Mouse (Mus musculus) heart, postnatal 25 days (tissue): ENCODE measurements at regions not wholly inside any gene's neighbourhood (a gene's known extent, or its start where the extent isn't known, plus 50 kb on each side); places are given as distances from the start of the nearest gene placed in this dataset.

ENCODE experiments used
- DNase-seq: peaks from one replicate; pipeline ENCODE4 v3.0.0; 2022; ENCODE audit warnings: low spot score
- intact Hi-C: fragments of 180-260 bp; cut with DNase I; formaldehyde crosslinking; loops from one replicate; pipeline ENCODE4 v1.15.1; 2025

DNA sequence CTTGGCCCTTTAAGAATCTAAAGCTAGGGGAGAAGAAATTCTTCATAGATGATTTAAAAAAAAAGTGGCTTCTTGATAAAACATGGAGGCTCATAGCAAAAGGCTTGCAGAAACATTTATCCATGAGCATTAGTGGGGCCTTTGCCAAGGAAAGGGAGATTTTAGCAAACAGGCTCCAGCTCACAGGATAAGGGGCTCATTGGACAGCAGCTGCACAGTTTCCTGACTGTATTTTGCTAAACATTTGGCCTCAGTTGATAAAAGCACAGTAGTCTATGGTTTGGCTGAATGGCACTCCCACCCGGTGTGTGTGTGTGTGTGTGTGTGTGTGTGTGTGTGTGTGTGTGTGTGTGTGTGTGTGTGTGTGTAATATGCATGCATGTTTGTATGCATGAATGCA, 228.2 kb upstream of the Ank start:
- no peak for DNase-seq
- intact Hi-C loops = loop anchor here (5.0 kb wide), 1 partner anchor 616 kb away; no protein-coding TSS in a partner anchor

DNA sequence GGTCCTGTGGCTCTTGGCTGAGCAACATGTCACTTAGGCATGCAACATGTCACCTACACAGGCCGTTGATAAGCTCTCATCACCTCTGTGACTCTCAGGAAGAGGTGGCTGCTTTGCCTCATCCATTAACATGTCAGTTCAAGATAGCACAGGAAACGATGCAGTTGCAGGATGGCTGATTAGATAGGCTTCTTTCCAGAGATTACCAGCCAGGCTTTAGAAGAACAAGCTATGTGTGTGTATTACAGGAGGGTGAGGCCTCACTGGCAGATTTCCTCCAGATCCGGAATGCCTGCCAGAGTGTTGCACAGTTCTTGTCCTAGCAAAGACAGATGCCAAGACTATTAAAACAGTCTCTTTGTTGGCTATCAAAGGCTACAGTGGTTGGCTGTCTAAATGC, 220.2 kb upstream of the Ank start:
- DNase-seq = peak; percentile 3
- intact Hi-C loops = no loop called here

DNA sequence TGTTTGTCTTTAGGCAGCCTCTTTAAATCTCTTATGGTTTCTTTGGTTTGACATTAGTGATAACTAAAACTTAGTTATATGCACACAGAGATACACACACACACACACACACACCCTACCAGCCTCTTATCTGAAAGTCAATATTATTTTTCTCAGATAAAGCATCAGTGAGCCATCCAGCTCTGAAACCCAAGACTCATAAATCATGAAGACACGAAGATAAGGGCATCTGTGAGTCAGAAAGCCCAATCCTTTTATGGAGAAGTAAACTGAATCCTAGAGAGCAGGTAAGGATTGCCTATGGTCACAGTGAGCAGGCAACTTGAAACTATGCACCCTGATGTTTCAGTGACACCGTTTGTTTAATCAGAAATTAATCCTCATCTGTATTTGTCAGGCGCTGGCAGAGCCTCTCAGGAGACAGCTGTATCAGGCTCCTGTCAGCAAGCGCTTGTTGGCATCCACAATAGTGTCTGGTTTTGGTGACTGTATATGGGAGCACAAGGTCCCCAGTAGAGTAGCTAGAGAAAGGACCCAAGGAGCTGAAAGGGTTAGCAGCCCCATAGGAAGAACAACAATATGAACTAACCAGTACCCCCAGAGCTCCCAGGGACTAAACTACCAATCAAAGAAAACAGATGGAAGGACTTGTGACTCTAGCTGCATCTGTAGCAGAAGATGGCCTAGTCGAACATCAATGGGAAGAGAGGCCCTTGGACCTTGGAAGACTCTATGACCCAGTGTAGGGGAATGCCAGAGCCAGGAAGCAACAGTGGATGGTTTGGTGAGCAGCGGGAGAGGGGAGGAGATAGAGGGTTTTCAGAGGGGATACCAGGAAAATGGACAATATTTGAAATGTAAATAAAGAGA, 207.3 kb upstream of the Ank start:
- intact Hi-C loops = no loop called here
- DNase-seq = no peak

DNA sequence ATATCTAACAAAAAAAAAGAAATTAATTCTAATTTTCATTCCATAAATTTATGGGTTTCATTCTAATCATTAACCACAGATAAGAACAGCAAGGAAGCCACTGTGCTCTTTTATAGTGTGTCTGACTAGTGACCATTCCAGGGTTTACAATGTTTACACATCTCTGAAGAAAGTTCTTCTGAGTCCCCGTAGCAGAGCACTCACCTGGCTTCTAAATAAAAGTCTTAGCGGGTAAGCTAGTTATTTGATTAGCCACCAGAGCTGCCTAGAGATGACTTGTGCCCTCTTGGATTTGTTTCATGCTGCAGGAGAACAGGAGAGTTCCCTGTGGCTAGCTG, 206.7 kb upstream of the Ank start:
- no peak for DNase-seq
- intact Hi-C loops = no loop called here

DNA sequence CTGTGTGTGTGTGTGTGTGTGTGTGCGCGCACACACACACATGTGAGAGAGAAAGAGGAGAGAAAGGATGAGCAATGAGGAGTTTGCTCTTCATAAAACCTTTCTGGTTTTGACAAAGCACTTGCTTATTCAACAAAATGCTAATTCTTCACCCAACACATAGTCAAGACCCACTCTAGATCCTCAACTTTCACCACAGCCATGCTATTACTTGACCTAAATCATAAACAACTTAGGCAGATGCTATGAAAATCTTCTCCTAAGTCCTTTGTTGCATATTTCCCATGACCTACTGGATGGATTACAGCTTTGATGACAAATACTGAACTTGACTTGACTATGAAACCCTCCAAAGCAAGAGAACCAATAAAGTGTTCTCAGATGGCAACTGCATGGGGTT, 196.3 kb upstream of the Ank start:
- no peak for DNase-seq
- intact Hi-C loops = no loop called here

DNA sequence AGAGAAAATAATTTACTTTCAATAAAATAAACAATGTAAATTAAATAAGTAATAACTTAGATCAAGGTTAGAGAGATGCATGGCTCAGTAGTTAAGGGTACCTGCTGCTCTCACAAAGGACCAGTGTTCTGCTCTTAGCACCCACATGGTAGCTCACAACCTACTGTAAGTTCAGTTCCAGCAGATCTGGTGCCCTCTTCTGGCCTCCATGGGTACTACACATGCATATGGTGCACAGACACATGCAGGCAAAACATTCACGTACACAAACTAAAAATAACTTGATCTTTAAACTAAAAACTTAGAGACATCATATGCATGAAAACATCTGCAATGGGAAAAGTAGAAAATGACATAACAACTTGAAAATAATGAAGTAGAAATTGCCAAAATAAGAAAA, 184.2 kb upstream of the Ank start:
- intact Hi-C loops = no loop called here

DNA sequence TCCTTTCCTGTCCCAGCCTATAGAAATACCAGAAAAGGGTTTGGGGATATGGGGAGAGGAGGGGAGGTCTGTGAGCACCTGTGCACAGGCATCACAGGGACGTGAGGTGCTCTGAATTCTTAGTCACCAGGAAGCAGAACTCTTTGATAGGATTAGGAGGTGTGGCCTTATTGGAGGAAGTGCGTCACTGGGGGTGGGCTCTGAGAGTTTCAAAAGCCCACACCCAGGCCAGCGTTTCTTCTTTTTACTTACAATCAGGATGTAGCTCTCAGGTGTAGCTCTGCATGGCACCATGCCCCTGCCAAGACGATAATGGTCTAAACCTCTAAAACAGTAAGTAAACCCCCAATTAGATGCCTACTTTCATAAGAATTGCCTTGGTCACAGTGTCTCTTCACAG, 162.6 kb upstream of the Ank start:
- no peak for DNase-seq
- intact Hi-C loops = no loop called here

More for the DNA sequence above, 184.2 kb upstream of the Ank start:
- no peak for DNase-seq

DNA sequence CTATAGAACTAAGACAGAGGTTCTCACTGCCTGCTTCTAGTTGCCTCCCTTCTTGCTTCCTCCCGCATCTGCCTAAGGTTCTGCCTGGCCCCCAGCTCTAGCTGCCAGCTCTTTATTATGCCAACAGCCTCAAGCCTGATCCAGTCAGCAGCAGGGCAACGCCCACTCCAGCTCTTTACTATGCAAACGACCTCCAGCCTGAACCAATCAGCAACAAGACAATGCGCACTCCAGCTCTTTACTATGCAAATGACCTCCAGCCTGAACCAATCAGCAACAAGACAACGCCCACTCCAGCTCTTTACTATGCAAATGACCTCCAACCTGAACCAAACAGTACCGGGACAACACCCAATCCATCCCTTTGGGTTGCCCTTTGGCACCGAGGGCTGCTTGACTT, 162.2 kb upstream of the Ank start:
- intact Hi-C loops = no loop called here
- DNase-seq = no peak

DNA sequence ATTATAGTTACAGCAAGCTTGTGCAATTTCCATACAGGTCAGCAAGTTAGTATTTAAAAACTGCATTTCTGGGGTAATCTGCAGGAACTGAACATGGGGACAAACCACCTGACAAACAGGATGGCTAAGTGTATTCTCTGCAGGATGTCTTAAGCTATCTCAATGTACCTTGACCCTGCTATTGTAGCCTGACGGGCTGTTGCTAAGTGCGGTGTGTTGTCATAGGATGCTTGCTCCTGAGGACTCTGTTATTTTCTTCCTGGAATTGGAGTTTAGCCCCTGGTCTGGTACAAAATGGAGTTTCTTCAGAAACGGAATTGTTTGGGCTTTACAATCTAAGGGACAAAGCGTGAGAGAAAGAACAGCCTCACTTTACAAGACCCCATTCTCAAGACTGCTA, 161.4 kb upstream of the Ank start:
- DNase-seq = no peak
- intact Hi-C loops = no loop called here

DNA sequence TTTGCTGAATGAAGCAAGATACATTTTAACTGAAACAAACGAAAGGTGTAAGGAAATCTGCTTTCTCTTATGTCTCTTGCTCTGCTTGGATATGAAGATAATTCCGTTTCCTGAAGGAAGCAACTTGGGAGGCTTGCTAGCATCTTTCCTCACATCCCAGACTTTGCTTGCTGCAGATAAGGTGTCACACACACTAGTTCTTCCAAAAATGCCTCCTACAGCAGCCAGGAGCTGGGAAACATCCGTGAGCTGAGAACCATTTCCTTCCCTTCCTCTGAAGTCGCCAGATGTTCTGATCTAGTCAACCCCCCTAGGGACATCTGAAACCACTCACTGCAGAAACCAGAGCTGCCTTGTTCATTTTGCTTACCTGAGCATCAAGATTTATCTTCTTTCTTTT, 157.8 kb upstream of the Ank start:
- intact Hi-C loops = no loop called here
- no peak for DNase-seq

DNA sequence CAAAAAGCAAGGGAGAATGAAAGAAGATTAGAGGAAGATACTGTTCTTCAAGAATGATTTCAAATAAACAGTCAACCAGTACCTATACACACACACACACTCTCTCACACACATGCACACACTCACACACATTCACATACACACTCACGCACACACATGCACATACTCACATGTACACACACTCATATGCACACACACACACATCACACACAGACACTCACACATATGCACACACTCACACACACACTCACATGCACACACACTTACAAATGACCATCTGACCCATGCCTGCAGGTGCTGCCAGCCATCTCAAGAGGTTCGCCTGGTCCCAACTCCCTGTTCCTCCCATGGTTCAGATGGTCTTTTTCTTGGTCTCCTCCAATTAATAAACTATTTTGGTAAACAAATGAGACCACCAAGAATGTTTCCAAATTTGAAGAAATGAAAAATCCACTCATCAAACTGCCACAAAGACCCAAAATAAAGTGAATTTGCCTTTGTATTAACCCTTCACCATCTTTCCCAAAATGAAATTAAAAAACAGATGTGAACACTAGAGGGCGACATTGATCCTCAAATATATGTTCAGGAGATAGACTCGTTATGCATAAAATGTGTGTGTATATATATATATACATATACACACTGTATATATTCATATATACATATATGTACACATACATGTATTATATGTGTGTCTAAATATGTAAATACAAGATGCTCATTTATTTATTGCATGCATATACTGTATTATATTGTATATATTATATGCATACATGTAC, 150.3 kb upstream of the Ank start:
- intact Hi-C loops = loop anchor here (2.0 kb wide), 2 partner anchors 297 to 327 kb away; no protein-coding TSS in a partner anchor
- DNase-seq = no peak

DNA sequence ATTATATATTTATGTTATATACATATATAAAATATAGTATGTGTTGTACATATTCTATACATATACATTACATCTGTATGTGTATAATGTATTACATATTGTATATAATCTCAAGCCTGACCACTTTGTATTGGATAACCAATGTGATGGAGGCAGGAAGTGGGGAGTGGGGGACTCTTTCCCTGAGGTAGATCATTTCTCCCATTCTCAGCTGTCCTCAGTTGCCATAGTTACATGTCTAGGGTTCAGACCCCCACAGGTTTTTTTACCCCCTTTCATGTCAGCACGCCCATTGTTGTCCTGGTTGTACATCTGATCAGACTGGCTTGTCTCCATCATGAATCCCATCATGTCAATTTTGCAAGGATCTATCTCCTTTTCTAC, 149.7 kb upstream of the Ank start:
- no peak for DNase-seq
- intact Hi-C loops = loop anchor here (2.0 kb wide), 2 partner anchors 296 to 326 kb away; no protein-coding TSS in a partner anchor

DNA sequence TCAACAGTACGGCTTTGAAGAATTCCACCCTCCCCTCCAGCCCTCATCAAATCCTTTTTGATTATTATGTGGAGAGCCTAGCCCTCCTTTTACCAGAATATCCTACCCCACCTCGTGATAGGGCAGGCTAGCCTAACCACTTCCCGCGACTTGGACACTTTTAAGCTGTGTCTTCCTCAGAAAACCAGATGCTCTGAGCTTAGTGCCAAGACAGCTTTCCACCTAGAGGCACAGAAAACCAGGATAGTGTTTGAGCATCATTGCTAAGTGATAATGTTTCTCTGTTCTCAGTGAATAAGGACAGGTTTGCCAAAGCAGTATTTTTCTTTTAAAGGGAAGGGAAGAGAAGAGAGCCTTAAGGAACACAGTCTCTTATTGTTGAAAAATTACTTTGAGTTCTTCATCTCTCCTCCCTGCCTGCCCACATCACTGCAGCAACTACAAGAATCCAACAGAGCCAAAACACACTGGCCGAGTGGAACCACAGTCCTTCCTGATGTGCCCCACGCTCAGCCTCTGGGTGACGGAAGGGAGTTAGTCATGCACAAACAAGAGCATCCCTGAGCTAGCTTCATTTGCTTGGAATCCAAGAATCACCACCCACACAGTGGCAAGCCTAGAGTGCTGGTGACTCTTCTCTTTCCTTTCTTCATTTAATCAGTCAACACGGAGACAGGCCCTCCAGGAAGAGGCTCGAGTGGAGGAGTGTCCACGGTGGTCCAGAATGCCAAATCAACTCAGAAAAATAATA, 144.4 kb upstream of the Ank start:
- intact Hi-C loops = no loop called here
- no peak for DNase-seq

DNA sequence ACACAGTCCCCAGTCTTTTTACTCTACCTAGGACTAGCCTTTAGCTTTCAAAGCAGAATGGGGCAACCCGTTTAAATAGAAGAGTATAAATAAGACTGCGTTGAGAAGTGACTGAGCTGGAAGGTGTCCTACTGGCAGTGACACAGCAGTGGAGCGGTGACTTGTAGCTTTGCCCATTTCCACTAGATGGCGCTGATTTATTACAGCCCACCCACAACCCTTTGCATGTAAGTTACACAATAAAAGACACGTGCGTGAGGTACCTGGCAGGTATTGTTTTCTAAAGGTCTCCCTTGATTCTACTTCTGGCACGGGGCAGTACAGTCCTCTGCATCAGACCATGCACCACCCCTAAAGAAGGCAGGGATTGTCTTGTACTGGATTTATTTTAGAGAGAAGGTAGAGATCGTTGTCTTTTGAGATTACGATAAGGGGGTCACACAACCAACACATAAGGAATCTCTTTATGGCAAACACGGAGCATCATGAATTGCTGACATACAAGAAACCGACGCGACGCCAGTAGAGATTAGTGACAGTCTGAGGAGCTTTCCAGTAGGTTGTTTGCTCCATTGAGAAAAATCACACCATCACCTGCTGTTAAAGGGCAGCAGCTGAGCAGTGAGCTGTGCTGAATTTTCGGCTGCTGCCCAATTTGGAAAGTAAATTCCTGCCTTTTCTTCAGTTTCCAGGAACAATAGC, 140.5 kb upstream of the Ank start:
- intact Hi-C loops = loop anchor here (1.0 to 2.0 kb wide), 3 partner anchors 139 to 287 kb away; no protein-coding TSS in a partner anchor
- peak; percentile 9 for DNase-seq

DNA sequence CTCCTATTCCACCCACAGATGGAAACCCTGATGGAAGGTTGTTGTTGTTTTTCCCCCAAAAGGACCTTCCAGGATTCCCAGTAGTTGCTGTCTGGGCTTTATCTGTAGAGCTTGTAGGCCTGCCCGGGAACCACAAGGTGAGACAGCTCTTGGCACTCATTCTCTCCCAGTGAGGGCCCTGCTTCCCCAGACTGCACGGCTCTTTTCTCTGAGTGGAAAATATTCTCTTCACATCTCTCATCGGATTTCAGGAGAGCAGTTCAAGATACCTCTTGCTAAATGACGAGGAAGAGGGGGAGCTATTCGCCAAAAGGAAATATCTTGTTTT, 140.0 kb upstream of the Ank start:
- intact Hi-C loops = loop anchor here (1.0 to 2.0 kb wide), 2 partner anchors 138 to 257 kb away; no protein-coding TSS in a partner anchor
- no peak for DNase-seq

DNA sequence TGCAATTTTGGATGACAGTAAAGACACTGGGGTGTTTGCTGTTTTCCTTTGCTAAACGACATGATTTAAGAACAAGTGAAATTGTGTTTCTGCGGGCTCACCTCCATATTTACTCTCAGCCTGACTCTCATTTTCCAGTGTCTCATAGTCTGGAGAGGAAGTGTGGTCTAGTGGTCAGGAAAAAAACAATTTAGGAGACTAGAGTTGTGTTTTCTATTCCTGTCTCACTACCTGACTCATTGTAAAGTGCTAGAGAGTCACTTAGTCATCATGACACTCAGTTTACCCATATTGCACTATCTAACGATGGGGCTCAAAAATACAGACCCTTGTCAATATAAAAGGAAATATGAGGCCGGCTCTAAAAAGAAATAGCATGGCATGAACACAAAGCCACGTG, 138.7 kb upstream of the Ank start:
- intact Hi-C loops = loop anchor here (2.0 kb wide), 1 partner anchor 137 kb away; no protein-coding TSS in a partner anchor
- DNase-seq = no peak

DNA sequence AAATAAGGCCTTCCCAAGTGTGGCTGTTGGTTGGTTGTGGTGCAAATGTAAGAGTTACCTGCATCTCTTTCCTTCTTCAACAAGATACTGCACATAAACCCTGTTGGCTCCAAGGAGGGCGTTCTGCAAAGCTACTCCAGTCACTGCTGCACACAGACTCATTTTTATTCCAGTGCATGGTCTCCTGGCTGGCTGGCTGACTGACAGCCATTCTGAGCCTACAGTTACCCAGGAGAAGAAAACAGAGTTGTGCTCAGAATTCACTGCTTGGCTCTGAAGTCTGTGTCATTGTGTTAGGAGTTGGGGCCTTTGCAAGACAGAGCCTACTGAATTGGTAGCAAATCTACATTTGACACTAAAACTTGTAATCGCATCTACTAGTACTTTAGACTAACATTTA, 138.0 kb upstream of the Ank start:
- DNase-seq = no peak
- intact Hi-C loops = no loop called here

DNA sequence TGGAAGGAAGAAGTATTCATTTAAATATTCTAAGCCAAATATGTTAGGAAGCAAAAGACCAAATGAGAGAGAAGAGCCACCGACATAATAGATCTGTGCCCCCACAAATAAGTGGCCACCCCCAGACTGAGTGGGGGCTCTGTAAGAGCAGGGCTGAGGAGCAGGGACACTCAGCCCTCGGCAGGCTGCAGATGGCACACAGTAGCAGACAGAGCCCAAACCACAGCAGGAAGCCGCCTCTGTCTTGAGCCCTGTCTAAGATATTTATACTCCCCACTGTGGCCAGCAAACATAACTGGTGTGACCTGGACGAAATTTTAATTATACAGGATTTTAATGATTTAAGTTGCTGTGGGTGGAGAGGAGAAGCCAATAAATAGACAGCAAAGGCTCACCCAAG, 126.4 kb upstream of the Ank start:
- intact Hi-C loops = no loop called here
- no peak for DNase-seq

DNA sequence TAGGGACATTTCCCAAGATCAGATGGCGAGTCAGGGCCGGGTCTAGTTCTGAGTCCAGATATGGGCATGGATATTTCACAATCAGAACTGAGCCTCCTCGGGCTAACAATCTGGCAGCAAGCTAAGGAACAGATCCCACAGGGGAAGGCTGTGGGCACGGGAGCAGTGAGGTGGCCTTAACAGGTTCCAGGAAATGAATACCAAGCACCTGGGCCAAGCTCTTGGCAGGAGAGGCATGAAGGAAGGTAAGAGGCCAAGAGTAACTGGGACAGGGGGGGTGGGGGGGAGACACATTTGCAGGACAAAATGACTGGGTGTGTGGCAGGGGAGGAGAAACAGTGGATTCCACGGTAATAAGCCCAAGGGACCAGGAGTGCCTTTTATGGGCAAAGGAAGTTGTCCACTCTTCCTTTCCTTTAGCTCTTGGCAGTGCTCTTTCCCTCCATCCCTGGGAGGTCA, 124.9 kb upstream of the Ank start:
- DNase-seq = no peak
- intact Hi-C loops = no loop called here

DNA sequence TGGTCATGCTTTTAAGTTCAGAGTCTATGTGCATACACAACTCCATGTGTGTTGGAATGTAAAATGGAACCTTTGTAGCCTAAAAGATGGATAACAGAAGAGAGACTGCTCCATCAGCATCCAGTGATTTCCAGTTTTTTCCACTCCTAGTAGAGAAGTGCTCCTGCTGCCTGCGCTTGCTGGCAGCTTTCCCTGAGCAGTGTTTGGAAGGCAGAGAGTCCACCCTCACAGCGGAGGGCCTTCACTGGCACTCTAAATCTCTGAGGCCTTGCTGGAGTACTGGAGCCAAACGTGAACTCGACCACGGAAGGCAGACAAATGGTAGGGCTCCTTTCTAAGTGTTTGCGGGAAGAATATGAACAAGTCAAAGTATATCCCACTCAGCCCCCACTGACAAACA, 108.0 kb upstream of the Ank start:
- no peak for DNase-seq
- intact Hi-C loops = no loop called here
